Mouse (Mus musculus): Measurements from ENCODE around the gene Blzf1.

DNA sequence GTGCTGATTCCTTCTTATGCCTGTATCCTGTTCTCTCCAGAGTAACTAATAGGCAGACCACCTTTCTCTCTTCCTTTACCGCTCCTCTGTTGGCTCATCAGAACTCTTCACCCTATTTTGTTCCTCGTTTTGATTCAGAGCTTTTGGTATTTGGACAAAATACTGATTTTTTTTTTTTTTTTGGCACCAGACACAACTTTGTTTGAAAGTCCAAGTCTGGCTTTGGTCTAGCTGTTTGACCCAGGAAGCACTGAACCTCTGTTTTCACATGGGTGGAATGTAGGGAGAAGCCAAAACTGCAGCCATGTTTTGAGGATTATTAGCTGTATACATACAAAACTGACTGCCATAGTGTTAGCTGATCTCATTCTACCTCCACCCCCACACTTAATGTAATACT, 17.6 kb upstream of the Blzf1 start:
- no peak for TF ChIP-seq POLR2A (IDR thresholded peaks at IDR 0.05; ENCODE audit: insufficient read depth, low read depth, low read length)
- TF ChIP-seq CTCF (IDR thresholded peaks at IDR 0.05; ENCODE audit: insufficient read depth, low read depth, low read length) = no peak
